Mouse (Mus musculus) heart, adult 2 months (tissue): Measurements from ENCODE around the gene Sirt6. TPM values are rescaled to one million over a fixed set of nuclear protein-coding genes. Genes with fewer than 3 reads are reported as not detected.

Experiments used
- DNase-seq, 2 experiments: peaks; one replicate each; pipeline ENCODE4 v3.0.0; 2021
- H3K27ac ChIP-seq: fragments of 200-600 bp; 2 replicates; pipeline ENCODE4 v1.8.1; 2022
- H3K27me3 ChIP-seq: fragments of 200-500 bp; 2 replicates; pipeline ENCODE4 v1.6.1; 2012; ENCODE audit warnings: mild to moderate bottlenecking, low read length, inconsistent platforms, mixed read lengths; ENCODE audit not compliant: control insufficient read depth, insufficient read depth
- H3K36me3 ChIP-seq: fragments of 200-500 bp; 2 replicates; pipeline ENCODE4 v1.6.1; 2012; ENCODE audit warnings: low read length, inconsistent platforms; ENCODE audit not compliant: control insufficient read depth, insufficient read depth
- H3K4me1 ChIP-seq: fragments of 200-500 bp; 2 replicates; pipeline ENCODE4 v1.6.1; 2011; ENCODE audit warnings: low read length; ENCODE audit not compliant: control insufficient read depth, insufficient read depth
- H3K4me3 ChIP-seq: fragments of 200-600 bp; 2 replicates; pipeline ENCODE4 v1.8.1; 2022
- H3K79me2 ChIP-seq: fragments of 200-500 bp; replicated peaks from 2 replicates; pipeline ENCODE4 v1.6.1; 2012; ENCODE audit warnings: mild to moderate bottlenecking, inconsistent platforms, low read length, moderate library complexity, mixed read lengths; ENCODE audit not compliant: control insufficient read depth, insufficient read depth
- H3K9ac ChIP-seq: fragments of 200-500 bp; 2 replicates; pipeline ENCODE4 v1.6.1; 2012; ENCODE audit warnings: low read depth, mild to moderate bottlenecking, control low read depth, inconsistent platforms, low read length, mixed read lengths
- CTCF ChIP-seq: fragments of 200-600 bp; IDR thresholded peaks from 2 replicates; pipeline ENCODE4 v1.8.1; 2022; ENCODE audit warnings: antibody characterized with exemption, mild to moderate bottlenecking, moderate library complexity
- EP300 ChIP-seq: fragments of 200-500 bp; IDR thresholded peaks from 2 replicates; pipeline ENCODE4 v1.6.1; 2011; ENCODE audit warnings: low read depth, low read length, control low read depth; ENCODE audit not compliant: insufficient read depth
- POLR2A ChIP-seq: fragments of 200-500 bp; IDR thresholded peaks from 2 replicates; pipeline ENCODE4 v1.6.1; 2011; ENCODE audit warnings: mild to moderate bottlenecking, low read depth, low read length, control low read depth; ENCODE audit not compliant: insufficient read depth
- WGBS: fragments of 180-500 bp; shearing (Covaris S2); methylation state at CpG from one replicate; pipeline ENCODE4 v1.1.7; 2018; 5-methylcytosine and 5-hydroxymethylcytosine counted together
- intact Hi-C: fragments of 180-260 bp; cut with DNase I; formaldehyde crosslinking; loops from one replicate; pipeline ENCODE4 v1.15.1; 2025
- polyA plus RNA-seq: library from polyadenylated mRNA; depleted of rRNA; stranded (reverse); fragments of >200 nt; gene quantifications from 2 replicates; pipeline ENCODE4 v1.2.3, GENCODE M21; 2012
- total RNA-seq, 2 experiments: library from RNA; stranded (reverse); gene quantifications; 2 replicates each; pipeline ENCODE4 v1.2.3; 2021

The Sirt6 gene
- total and polyA plus RNA-seq, 3 experiments = 7.0 to 15.4 (median 7.9) TPM

DNA sequence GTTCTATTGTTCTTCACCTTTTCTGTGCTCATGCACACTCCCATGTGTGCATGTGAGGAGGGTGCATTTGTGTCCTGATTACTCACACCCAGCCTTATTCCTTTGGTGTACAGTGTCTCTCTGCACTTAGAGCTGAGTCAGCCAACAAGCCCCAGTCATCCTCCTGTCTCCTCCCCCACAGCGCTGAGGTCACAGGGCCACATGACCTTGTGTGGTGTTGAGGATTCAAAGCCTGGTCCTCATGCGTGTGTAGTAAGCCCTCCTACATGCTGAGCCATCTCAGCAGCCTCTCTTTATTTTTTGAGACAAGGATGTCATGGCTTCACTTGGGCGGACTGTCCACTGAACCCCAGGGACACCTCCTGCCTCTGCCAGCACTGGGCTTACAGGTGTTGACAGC lies 14.8 kb downstream of the Sirt6 start:
- no peak overlapping the region for H3K27ac ChIP-seq
- no peak for DNase-seq
- H3K36me3 ChIP-seq = no peaks in the 10 kb centered on the region
- no peaks in the 10 kb centered on the region for H3K27me3 ChIP-seq
- 59% methylated on average over 3 of the region's 3 CpGs for WGBS
- no peak overlapping the region for H3K4me3 ChIP-seq
- H3K9ac ChIP-seq = no peak overlapping the region
- H3K79me2 ChIP-seq = no peaks in the 10 kb centered on the region
- intact Hi-C loops = no loop called here
- no peaks in the 10 kb centered on the region for H3K4me1 ChIP-seq
- TF ChIP-seq POLR2A = no peak
- TF ChIP-seq CTCF = no peak
- TF ChIP-seq EP300 = no peak

GRCm38 (mm10) chr10:81608308-81608707 lies 19.3 kb downstream of the Sirt6 start:
- no peaks in the 10 kb centered on the region for H3K36me3 ChIP-seq
- 97% methylated on average over 1 of the region's 1 CpGs for WGBS
- H3K27ac ChIP-seq = no peak overlapping the region
- intact Hi-C loops = loop anchor here (5.0 kb wide), 1 partner anchor 564 kb away; no protein-coding TSS in a partner anchor
- H3K79me2 ChIP-seq = no peaks in the 10 kb centered on the region
- H3K27me3 ChIP-seq = no peaks in the 10 kb centered on the region
- TF ChIP-seq CTCF (peak; percentile 39), POLR2A (no peak), EP300 (no peak)
- no peak overlapping the region for H3K9ac ChIP-seq
- no peak for DNase-seq
- peaks cover 4% of the 10 kb centered on the region; the same call in 1 of the 2 replicates for H3K4me1 ChIP-seq
- no peak overlapping the region for H3K4me3 ChIP-seq

- H3K27ac ChIP-seq = peak within 1 kb of the TSS; percentile 89
- H3K9ac ChIP-seq = peak within 1 kb of the TSS; percentile 58
- no peaks in the 10 kb centered on the region for H3K36me3 ChIP-seq
- peak; percentile 77 for TF ChIP-seq POLR2A
- TF ChIP-seq EP300 = peak; percentile 72; the same call in 1 of the 2 replicates
- no peak for TF ChIP-seq CTCF
- H3K4me1 ChIP-seq = peaks cover 11% of the 10 kb centered on the region
- DNase-seq = peak; percentile 90 to 96
- intact Hi-C loops = loop anchor here (2.0 to 5.0 kb wide), 6 partner anchors 21 to 566 kb away; partner anchors contain the start of genes S1pr4 and Sirt6
- no peaks in the 10 kb centered on the region for H3K79me2 ChIP-seq
- under 1% methylated on average over 39 of the region's 39 CpGs for WGBS
- no peaks in the 10 kb centered on the region for H3K27me3 ChIP-seq
- peak within 1 kb of the TSS; percentile 73 for H3K4me3 ChIP-seq
These were observed 21.4 kb downstream of the Sirt6 start, which contains the start of gene BC025920 for GRCm38 (mm10) chr10:81605974-81606751. BC025920 (plus strand) TSS chr10:81606270.

DNA sequence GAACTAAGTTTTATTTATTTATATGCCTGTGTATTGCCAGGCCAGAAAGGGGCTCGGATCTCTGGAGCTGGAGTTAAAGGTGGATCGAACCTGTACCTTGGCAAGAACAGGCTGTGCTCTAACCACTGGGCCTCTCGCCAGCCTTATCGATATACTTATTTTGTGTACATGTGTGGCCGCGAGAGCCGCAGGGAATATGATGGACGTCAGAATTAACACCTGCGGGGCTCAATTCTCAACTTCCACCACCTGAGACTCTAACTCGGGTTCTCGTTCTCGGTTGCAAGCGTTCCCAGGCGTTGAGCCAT lies 22.0 kb downstream of the Sirt6 start:
- whole genome bisulfite sequencing = 2% methylated on average over 14 of the region's 14 CpGs
- Histone ChIP-seq H3K4me3 (peak overlapping the region; percentile 50), H3K36me3 (no peaks in the 10 kb centered on the region), H3K79me2 (no peaks in the 10 kb centered on the region), H3K4me1 (peaks cover 12% of the 10 kb centered on the region), H3K9ac (peak overlapping the region; percentile 58), H3K27ac (peak overlapping the region; percentile 83), H3K27me3 (no peaks in the 10 kb centered on the region)
- no peak for DNase-seq
- TF ChIP-seq EP300 (no peak), CTCF (no peak), POLR2A (no peak)
- intact Hi-C loops = loop anchor here (2.0 to 5.0 kb wide), 5 partner anchors 41 to 567 kb away; partner anchors contain the start of gene S1pr4

DNA sequence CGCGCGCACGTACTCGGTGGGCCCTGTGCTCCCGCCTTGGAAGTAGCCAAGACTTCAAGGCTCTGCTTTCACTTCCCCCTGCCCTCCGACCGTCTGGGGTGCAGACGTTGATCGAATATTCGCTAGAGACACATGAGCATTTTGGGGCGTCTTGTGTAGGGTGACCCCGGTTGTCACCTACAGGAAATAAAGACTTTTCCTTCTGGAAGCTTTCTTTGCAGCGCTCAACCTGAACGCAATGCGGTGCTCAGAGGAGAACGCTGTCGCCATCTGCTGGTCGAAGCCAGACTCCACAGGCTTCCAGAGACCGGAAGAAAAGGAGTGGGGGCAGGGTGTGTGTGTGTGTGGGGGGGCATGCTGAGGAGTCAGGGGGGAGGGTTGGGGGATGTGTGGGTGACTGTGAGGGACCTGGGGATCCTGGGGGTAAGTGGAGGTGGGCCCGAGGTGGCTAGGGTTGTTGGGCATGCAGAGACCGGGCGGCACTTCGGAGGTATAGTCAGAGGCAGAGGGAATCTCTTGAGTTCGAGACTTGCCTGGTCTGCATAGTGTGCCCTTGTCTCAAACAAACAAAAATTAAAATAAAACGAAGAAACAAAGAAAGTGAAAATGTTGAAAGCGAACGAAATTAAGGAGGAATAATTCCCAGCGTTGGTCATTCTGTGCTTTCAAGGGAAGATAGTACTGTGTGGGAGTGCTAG lies 22.5 kb downstream of the Sirt6 start:
- Histone ChIP-seq H3K4me3 (peak overlapping the region; percentile 50), H3K27ac (peak overlapping the region; percentile 83), H3K27me3 (no peaks in the 10 kb centered on the region), H3K9ac (peak overlapping the region; percentile 40), H3K36me3 (no peaks in the 10 kb centered on the region), H3K79me2 (no peaks in the 10 kb centered on the region), H3K4me1 (peaks cover 12% of the 10 kb centered on the region)
- TF ChIP-seq EP300 (peak; percentile 94), POLR2A (no peak; the same call in 1 of the 2 replicates), CTCF (peak; percentile 72)
- WGBS = 15% methylated on average over 29 of the region's 29 CpGs
- DNase-seq = peak; percentile 87 to 89
- intact Hi-C loops = loop anchor here (2.0 to 5.0 kb wide), 5 partner anchors 40 to 567 kb away; partner anchors contain the start of gene S1pr4
